Mouse (Mus musculus): Measurements from ENCODE around the gene Snd1. TPM values are rescaled to one million over a fixed set of nuclear protein-coding genes. Genes with fewer than 3 reads are reported as not detected.
"Not testable (repeated sequence)": the region's sequence is repeated elsewhere in the genome, so short reads cannot be mapped to it uniquely, and the experiment has no call there.

The Snd1 gene
- total RNA-seq, 2 experiments from 2014 or later: 45.0 to 49.8 TPM

- DNase-seq (ENCODE audit: low spot score): no peak
Measured at GRCm38 (mm10) chr6:28895004-28895515, 420.1 kb downstream of the Snd1 start.

GRCm38 (mm10) chr6:28895726-28896125 is 420.8 kb downstream of the Snd1 start:
- peak; percentile 46 for DNase-seq (ENCODE audit: low spot score)

- DNase-seq (ENCODE audit: low spot score): no peak
Measured at GRCm38 (mm10) chr6:28896762-28897320, 421.9 kb downstream of the Snd1 start.

- no peak for DNase-seq (ENCODE audit: low spot score)
Measured at GRCm38 (mm10) chr6:28897326-28898085, 422.6 kb downstream of the Snd1 start.

- DNase-seq (ENCODE audit: low spot score): peak; percentile 52
Measured at GRCm38 (mm10) chr6:28898836-28899235, 423.9 kb downstream of the Snd1 start.

GRCm38 (mm10) chr6:28902573-28902972 is 427.6 kb downstream of the Snd1 start:
- no peak for DNase-seq (ENCODE audit: low spot score)

- no peak for DNase-seq (ENCODE audit: low spot score)
Measured at GRCm38 (mm10) chr6:28904417-28904816, 429.5 kb downstream of the Snd1 start.

- DNase-seq (ENCODE audit: low spot score): no peak
Measured at GRCm38 (mm10) chr6:28905301-28905700, 430.4 kb downstream of the Snd1 start.

- no peak for DNase-seq (ENCODE audit: low spot score)
Measured at GRCm38 (mm10) chr6:28909866-28910265, 434.9 kb downstream of the Snd1 start.

- DNase-seq (ENCODE audit: low spot score): no peak
Measured at GRCm38 (mm10) chr6:28914981-28915380, 440.0 kb downstream of the Snd1 start.

- no peak for DNase-seq (ENCODE audit: low spot score)
Measured at GRCm38 (mm10) chr6:28916630-28917029, 441.7 kb downstream of the Snd1 start.

- DNase-seq (ENCODE audit: low spot score): no peak
Measured at GRCm38 (mm10) chr6:28919346-28919745, 444.4 kb downstream of the Snd1 start.

- DNase-seq (ENCODE audit: low spot score): no peak
Measured at GRCm38 (mm10) chr6:28922371-28922770, 447.4 kb downstream of the Snd1 start.

- DNase-seq (ENCODE audit: low spot score): no peak
Measured at GRCm38 (mm10) chr6:28923091-28923824, 448.3 kb downstream of the Snd1 start.

GRCm38 (mm10) chr6:28923837-28924236 is 448.9 kb downstream of the Snd1 start:
- DNase-seq (ENCODE audit: low spot score): no peak

- DNase-seq (ENCODE audit: low spot score): not testable (repeated sequence)
Measured at GRCm38 (mm10) chr6:28927987-28928386, 453.0 kb downstream of the Snd1 start.

- not testable (repeated sequence) for DNase-seq (ENCODE audit: low spot score)
Measured at GRCm38 (mm10) chr6:28929169-28929803, 454.3 kb downstream of the Snd1 start.

GRCm38 (mm10) chr6:28931234-28931633 is 456.3 kb downstream of the Snd1 start:
- DNase-seq (ENCODE audit: low spot score): no peak

- no peak for DNase-seq (ENCODE audit: low spot score)
Measured at GRCm38 (mm10) chr6:28931636-28932327, 456.8 kb downstream of the Snd1 start.

- no peak for DNase-seq (ENCODE audit: low spot score)
Measured at GRCm38 (mm10) chr6:28932328-28932937, 457.5 kb downstream of the Snd1 start.

GRCm38 (mm10) chr6:28935736-28936135 is 460.8 kb downstream of the Snd1 start:
- no peak for DNase-seq (ENCODE audit: low spot score)
